Mouse (Mus musculus) bone marrow, adult 2 months (tissue): Measurements from ENCODE around the gene Sun1. TPM values are rescaled to one million over a fixed set of nuclear protein-coding genes. Genes with fewer than 3 reads are reported as not detected.

ENCODE experiments used
- H3K27ac ChIP-seq: fragments of 200-500 bp; 2 replicates; pipeline ENCODE4 v1.5.1; 2012; ENCODE audit warnings: low read depth, mild to moderate bottlenecking, control low read depth, inconsistent platforms, low read length; ENCODE audit not compliant: control insufficient read depth, poor library complexity, insufficient read depth
- H3K4me1 ChIP-seq: fragments of 200-500 bp; 2 replicates; pipeline ENCODE4 v1.6.1; 2011; ENCODE audit warnings: low read length; ENCODE audit not compliant: control insufficient read depth, insufficient read depth
- H3K4me3 ChIP-seq: fragments of 200-500 bp; replicated peaks from 2 replicates; pipeline ENCODE3; 2011; ENCODE audit warnings: mild to moderate bottlenecking, low read depth, low read length, control low read depth; ENCODE audit not compliant: control insufficient read depth
- CTCF ChIP-seq: fragments of 200-500 bp; IDR thresholded peaks from 2 replicates; pipeline ENCODE4 v1.5.1; 2011; ENCODE audit warnings: low read length, control low read depth; ENCODE audit not compliant: control insufficient read depth, insufficient read depth
- POLR2A ChIP-seq: fragments of 200-500 bp; IDR thresholded peaks from 2 replicates; pipeline ENCODE4 v1.6.1; 2011; ENCODE audit warnings: low read depth, mild to moderate bottlenecking, control low read depth, low read length, borderline replicate concordance; ENCODE audit not compliant: control insufficient read depth
- WGBS: fragments of 180-500 bp; shearing (Covaris S2); methylation state at CpG from one replicate; pipeline ENCODE4 v1.1.7; 2018; 5-methylcytosine and 5-hydroxymethylcytosine counted together
- polyA plus RNA-seq: library from polyadenylated mRNA; stranded (reverse); fragments of >200 nt; gene quantifications from 2 replicates; pipeline ENCODE4 v1.2.4, GENCODE M21; 2011; ENCODE audit warnings: low replicate concordance; ENCODE audit not compliant: missing spikeins, insufficient read depth, insufficient read length

Sun1 gene
- polyA plus RNA-seq, 1 experiment = 26.5 TPM

DNA sequence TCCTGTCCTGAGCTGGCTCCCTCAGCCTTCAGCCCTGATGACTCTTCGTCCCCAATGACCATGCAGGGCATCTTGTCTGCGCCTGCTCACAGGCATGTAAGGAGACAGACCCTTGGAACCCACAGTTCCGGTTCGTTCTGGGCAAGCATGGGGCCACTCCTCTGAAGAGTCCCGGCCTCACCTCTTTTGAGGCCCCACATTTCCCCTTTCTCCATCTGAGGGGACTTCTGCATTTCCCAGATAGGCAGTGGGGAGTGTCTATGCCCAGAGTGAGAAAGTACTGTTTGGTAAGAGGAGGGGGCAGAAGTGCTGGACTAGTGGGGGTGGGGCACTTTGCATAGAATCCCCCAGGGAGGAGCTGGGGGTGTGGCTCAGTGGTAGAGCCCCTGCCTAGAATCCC, 86.7 kb downstream of the Sun1 start:
- no peak for TF ChIP-seq CTCF
- TF ChIP-seq POLR2A = no peak
- Histone ChIP-seq H3K4me3 (no peak overlapping the region), H3K27ac (peak overlapping the region; percentile 97), H3K4me1 (peaks cover 22% of the 10 kb centered on the region)
- 10% methylated on average over 5 of the region's 5 CpGs for WGBS

DNA sequence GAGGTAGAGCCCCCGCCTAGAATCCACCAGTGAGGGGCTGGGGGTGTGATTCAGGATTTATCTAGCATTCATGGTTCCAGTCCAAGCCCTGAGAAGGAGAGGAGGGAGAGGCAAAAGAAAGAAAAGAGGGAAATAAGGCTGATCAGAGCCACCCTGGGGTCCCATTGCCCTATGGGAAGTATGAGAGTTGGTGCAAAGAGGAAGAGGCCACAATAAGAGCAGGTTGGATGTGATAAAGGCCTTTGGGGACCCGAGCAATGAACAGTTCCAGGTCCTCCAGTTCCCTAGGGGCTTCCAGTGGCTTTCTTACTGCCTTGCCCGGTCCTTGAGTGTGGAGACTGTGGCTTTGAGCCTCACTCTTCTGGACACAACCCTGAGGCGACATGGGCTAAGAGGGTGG, 87.3 kb downstream of the Sun1 start:
- Histone ChIP-seq H3K4me3 (no peak overlapping the region), H3K27ac (peak overlapping the region; percentile 97), H3K4me1 (peaks cover 22% of the 10 kb centered on the region)
- TF ChIP-seq POLR2A = no peak
- TF ChIP-seq CTCF = no peak
- 35% methylated on average over 4 of the region's 4 CpGs for WGBS

DNA sequence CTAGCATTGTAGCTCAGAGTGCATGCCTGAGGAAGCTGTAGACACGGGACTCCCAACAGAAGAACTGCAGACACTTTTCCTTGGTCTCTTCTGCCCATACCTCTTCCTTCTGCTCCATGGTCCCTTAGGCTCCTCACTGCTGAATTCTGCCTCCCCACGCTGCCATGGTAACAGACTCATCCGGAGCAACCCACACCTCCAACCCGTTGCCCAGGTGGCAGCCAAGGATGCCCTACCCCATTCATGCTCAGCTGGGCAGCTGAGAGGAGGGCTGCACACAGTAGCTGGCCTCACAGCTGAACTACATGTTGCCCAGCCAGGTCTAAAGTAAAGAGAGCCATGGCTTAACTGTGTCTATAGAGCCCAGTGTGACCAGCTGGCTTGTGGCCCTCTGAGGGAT, 88.2 kb downstream of the Sun1 start:
- WGBS = 41% methylated on average over 4 of the region's 4 CpGs
- Histone ChIP-seq H3K4me1 (peaks cover 22% of the 10 kb centered on the region), H3K4me3 (no peak overlapping the region), H3K27ac (peak overlapping the region; percentile 97)
- TF ChIP-seq CTCF (no peak), POLR2A (no peak)

DNA sequence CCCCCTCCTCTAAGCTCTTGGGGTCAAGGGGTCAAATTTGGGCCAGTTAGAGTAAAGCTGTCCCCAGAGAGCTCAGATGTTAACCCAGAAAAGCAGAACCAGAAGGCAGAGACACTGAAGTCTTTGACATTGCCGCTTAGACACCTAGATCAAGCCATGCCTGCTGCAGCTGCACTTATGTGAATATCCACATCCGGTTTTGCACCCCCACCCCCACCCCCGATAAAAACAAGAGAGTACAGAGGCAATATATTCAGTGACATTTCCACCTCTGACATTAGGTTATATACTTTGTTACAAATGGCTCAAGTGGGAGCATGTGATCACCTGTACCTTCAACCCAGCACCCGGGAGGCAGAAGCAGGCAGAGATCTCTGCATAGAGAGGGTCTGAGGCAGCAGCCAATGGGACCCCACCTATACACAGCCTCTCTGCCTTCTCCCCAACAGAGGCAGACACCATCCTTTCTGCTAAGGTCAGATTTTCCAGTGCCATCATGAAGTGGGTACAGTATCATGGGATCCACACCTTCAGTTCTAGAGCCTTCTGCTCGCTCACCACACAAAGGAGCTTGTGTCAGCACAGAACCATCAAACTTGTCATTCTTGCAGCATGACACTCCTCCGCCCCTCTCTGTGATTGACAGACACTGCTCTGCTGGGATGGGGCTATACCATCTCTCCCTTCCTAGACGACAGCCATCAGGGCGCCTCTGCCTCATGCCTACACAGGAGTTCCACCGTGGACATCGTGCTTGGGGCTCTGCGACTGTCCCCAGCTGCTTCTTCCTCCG, 90.2 kb downstream of the Sun1 start:
- TF ChIP-seq POLR2A = no peak
- no peak for TF ChIP-seq CTCF
- Histone ChIP-seq H3K4me1 (peaks cover 15% of the 10 kb centered on the region), H3K4me3 (no peak overlapping the region), H3K27ac (peak overlapping the region; percentile 9; the same call in 1 of the 2 replicates)
- 74% methylated on average over 12 of the region's 12 CpGs for WGBS

DNA sequence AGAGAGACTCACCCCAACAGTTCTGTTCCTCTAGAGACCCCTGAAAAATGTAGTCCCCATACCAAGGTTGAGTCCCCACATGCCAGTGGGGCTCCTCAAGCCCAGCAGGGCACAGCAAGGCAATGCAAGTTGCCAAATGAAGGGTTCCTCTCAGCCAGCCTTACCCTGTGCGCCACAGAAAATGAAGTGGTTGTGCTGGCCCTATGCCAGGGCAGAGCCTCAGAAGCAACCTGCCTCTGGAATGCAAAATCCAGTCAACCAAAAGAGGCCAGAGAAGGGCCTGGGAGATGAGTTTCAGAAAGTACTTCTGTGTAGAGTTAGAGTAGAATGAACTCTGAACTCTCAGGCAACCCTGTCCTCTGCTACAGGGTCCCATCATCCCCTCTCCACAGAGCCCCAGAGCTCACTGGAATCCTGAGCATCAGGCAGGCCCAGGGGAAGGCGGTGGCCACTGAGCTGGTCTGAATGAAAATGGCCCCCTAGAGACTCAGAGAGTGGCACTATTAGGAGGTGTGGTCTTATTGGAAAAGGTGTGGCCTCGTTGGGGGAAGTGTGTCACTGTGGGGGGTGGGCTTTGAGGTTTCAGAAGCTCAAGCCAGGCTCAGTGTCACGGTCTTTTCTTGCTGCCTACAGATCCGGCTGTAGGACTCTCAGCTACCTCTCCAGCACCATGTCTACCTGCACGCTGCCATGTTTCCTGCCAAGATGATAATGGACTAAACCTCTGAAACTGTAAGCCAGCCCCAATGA, 91.5 kb downstream of the Sun1 start:
- Histone ChIP-seq H3K4me3 (no peak overlapping the region), H3K27ac (no peak overlapping the region), H3K4me1 (peaks cover 5% of the 10 kb centered on the region; the same call in 1 of the 2 replicates)
- TF ChIP-seq POLR2A = no peak
- no peak for TF ChIP-seq CTCF
- 75% methylated on average over 6 of the region's 6 CpGs for WGBS

DNA sequence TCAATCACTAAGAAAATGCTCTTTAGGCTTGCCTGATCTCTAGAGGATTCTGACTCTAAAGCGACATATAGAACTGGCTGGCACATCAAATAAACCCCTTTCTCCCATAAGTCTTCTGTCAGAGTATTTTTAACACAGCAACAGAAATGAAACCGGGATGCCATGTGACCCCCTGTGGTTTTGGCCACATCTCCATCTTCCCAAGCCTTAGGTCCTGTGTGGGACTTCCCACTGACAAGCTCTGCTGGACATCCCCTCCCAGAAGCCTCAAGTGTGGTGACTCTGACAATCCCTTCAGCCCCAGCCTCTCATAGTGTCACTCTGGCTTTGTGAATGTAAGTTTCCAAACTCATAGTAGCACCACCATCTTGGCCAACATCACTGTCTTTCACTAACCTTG, 93.7 kb downstream of the Sun1 start:
- 39% methylated on average over 2 of the region's 2 CpGs for WGBS

DNA sequence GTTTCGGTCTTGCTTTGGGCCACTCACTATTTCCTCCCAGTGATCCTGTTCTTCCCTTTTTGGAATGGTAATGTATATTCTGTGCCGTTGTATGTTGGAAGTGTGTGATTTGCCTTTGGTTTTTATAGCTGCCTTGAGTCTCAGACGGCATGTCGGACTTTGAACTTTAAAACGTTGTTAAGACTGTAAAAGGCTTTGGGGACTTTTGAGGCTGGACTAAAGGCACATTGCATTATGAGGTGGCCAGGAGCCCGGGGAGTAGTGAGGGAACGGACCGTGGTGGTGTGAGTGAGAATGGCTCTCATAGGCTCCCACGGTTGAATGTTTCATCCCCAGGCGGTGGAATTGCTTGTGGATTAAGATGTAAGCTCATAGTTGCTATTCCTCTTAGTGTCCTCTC, 96.7 kb downstream of the Sun1 start:
- TF ChIP-seq POLR2A = no peak
- TF ChIP-seq CTCF = no peak
- no peak overlapping the region for H3K4me3 ChIP-seq
- 86% methylated on average over 10 of the region's 10 CpGs for WGBS
- H3K4me1 ChIP-seq = peaks cover 9% of the 10 kb centered on the region
- no peak overlapping the region for H3K27ac ChIP-seq

More for the DNA sequence above, 93.7 kb downstream of the Sun1 start:
- Histone ChIP-seq H3K4me3 (no peak overlapping the region), H3K4me1 (peaks cover 9% of the 10 kb centered on the region), H3K27ac (no peak overlapping the region; the same call in 1 of the 2 replicates)
- no peak for TF ChIP-seq CTCF

DNA sequence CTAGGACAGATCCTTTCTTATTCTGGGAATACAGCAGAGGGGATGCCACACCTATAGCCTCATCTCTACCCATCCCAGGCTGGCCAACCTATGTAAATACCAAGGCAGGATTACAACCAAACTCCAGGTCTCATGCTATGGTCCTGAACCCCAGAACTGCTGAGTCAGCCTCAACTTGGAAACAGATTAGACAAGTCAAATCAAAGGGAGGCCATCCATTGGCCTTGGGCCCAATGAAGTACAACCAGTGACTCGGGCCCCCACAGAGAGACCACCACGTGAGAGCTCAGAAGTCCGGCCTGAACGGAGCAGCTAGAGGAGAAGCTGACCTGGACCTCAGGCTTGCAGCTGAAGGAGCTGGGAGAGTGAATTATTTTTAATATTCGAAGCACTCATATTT, 97.3 kb downstream of the Sun1 start:
- peaks cover 9% of the 10 kb centered on the region for H3K4me1 ChIP-seq
- no peak overlapping the region for H3K27ac ChIP-seq
- no peak overlapping the region for H3K4me3 ChIP-seq
- no peak for TF ChIP-seq CTCF
- no peak for TF ChIP-seq POLR2A
- WGBS = 68% methylated on average over 5 of the region's 5 CpGs

Other genes with a start within 250 kb of the Sun1 start
- gene Pdgfa, start 203.3 kb upstream of the Sun1 start, polyA plus RNA-seq = 5.6 and 6.8 TPM in 2 replicates
- 6.6 TPM in 1 of 2 replicates, not detected in the other for gene Prkar1b, start 50.6 kb upstream of the Sun1 start, polyA plus RNA-seq
- gene Dnaaf5, start 50.4 kb upstream of the Sun1 start, polyA plus RNA-seq = 4.1 and 6.5 TPM in 2 replicates
- 43.5 and 60.2 TPM in 2 replicates for gene Get4, start 51.7 kb downstream of the Sun1 start, polyA plus RNA-seq
- 12.1 and 26.4 TPM in 2 replicates for gene Adap1, start 125.0 kb downstream of the Sun1 start, polyA plus RNA-seq
- gene Cox19, start 150.8 kb downstream of the Sun1 start, polyA plus RNA-seq = 27.6 and 39.3 TPM in 2 replicates
- gene Cyp2w1, start 152.0 kb downstream of the Sun1 start, polyA plus RNA-seq = not detected in 2 replicates
- 14.6 and 20.1 TPM in 2 replicates for gene Gpr146, start 177.1 kb downstream of the Sun1 start, polyA plus RNA-seq
- 0.88 and 4.0 TPM in 2 replicates for gene C130050O18Rik, start 204.6 kb downstream of the Sun1 start, polyA plus RNA-seq
- not detected in 2 replicates for gene Gper1, start 222.5 kb downstream of the Sun1 start, polyA plus RNA-seq